Mouse (Mus musculus) myocyte (in vitro differentiated cells): Measurements from ENCODE around the gene Itga5.

Experiments used
- CEBPB ChIP-seq: IDR thresholded peaks from 2 replicates; pipeline ENCODE4 v1.6.1; 2011; ENCODE audit warnings: mild to moderate bottlenecking, moderate library complexity; ENCODE audit not compliant: poor library complexity, insufficient read depth, severe bottlenecking
- E2F4 ChIP-seq: IDR thresholded peaks from one replicate; pipeline ENCODE4 v1.6.1; 2011; ENCODE audit warnings: mild to moderate bottlenecking, control low read depth, moderate library complexity; ENCODE audit not compliant: insufficient read depth
- MAX ChIP-seq: IDR thresholded peaks from one replicate; pipeline ENCODE4 v1.6.1; 2011; ENCODE audit warnings: low read depth, mild to moderate bottlenecking, control low read depth
- MYOD1 ChIP-seq, 3 experiments: IDR thresholded peaks; one replicate each; pipeline ENCODE4 v1.6.1; 2011; ENCODE audit warnings: control low read depth in 2 of 3, low read depth in 2 of 3, mild to moderate bottlenecking in 2 of 3, moderate library complexity in 1 of 3; ENCODE audit not compliant: insufficient read length in 2 of 3, control insufficient read depth in 1 of 3
- POLR2A ChIP-seq: IDR thresholded peaks from one replicate; pipeline ENCODE4 v1.6.1; 2011; ENCODE audit warnings: low read depth, mild to moderate bottlenecking, control low read depth, moderate library complexity; ENCODE audit not compliant: insufficient read length
- POLR2AphosphoS2 ChIP-seq: IDR thresholded peaks from one replicate; pipeline ENCODE4 v1.6.1; 2011; ENCODE audit warnings: low read depth, control low read depth; ENCODE audit not compliant: insufficient read length
- REST ChIP-seq: IDR thresholded peaks from one replicate; pipeline ENCODE4 v1.6.1; 2011; ENCODE audit warnings: mild to moderate bottlenecking, control low read depth, moderate library complexity; ENCODE audit not compliant: insufficient read depth, insufficient read length
- SRF ChIP-seq: IDR thresholded peaks from one replicate; pipeline ENCODE4 v1.6.1; 2011; ENCODE audit warnings: low read depth; ENCODE audit not compliant: control insufficient read depth, insufficient read length
- TCF12 ChIP-seq: IDR thresholded peaks from one replicate; pipeline ENCODE4 v1.6.1; 2011; ENCODE audit warnings: mild to moderate bottlenecking, control low read depth; ENCODE audit not compliant: poor library complexity, insufficient read depth, severe bottlenecking
- TCF3 ChIP-seq: IDR thresholded peaks from one replicate; pipeline ENCODE4 v1.6.1; 2011; ENCODE audit warnings: low read depth, control low read depth; ENCODE audit not compliant: insufficient read length
- USF1 ChIP-seq: IDR thresholded peaks from one replicate; pipeline ENCODE4 v1.6.1; 2011; ENCODE audit warnings: low read depth, mild to moderate bottlenecking, control low read depth, moderate library complexity

DNA sequence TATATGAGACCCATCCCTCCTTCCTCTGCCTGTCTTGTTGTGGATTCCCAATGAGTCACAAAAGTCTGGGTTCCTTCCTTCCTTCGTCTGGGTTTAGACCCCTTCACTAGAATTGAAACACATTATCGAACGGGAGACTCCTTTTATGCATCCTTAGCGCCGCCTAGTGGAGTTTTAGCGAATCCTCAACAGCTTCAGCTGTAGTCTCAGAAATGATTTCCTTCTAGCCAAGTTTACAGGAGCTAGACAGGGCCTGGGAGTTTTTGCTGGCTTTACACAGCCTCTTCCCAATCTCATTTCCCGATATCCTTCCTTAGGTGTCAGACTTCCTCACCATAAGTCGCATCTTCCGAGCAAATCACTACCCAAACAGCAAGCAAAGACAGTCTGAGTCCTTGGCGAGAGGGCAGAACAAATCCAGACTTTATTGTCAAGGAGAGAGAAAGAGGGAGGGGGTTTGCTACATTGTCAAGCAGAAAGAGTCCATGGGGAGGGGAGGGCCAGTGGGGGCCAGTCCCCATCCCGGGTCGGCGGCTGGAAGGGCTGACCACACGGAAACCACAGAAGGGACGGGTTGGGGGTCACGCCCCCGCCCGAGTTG, 53.0 kb downstream of the Itga5 start:
- no peak for TF ChIP-seq MAX
- TF ChIP-seq POLR2A = no peak
- no peak for TF ChIP-seq E2F4
- TF ChIP-seq CEBPB = no peak
- TF ChIP-seq TCF3 = no peak
- no peak for TF ChIP-seq POLR2AphosphoS2
- no peak for TF ChIP-seq REST
- TF ChIP-seq TCF12 = no peak
- no peak for TF ChIP-seq USF1
- TF ChIP-seq MYOD1 (IDR thresholded peaks at IDR 0.05; ENCODE audit: control insufficient read depth in 1 of 3, insufficient read length in 2 of 3, low read depth in 2 of 3) = no peak
- no peak for TF ChIP-seq SRF
